Mouse (Mus musculus): ENCODE measurements around the gene Tsfm.

Gene Tsfm

DNA sequence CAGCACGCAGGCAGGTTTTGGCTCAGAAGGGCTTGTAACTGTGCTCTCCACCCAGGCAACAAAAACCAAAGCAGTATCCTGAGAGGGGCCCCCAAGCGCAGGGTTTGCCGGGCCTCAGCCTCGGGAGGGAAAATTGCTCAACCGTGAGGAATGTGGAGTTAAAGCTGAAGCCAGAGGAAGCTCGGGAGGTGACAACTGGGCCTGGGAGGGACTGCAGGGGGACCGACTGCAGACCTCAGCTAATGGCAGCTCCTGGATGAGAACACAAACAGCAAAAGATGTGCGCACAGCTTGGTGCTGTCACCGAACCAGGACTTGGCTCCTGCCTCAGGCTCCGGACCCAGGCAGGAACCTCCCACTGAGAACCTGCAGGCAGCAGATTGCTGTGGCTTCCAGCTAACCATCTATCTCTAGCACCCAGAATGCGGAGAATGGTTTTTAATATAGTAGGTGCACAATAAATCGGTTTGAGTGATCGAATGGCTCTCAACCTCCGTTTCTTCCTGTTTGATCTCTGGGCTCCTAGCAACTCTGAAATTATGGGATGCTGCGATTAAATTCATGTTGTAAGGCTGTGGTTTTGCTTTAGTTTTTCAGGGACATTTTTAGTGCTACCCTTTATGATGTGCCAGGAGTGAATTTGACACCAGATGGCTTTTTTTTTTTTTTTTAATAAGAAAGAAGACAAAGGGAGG lies 68.2 kb downstream of the Tsfm start:
- no peak for DNase-seq (ENCODE audit: low read depth)

DNA sequence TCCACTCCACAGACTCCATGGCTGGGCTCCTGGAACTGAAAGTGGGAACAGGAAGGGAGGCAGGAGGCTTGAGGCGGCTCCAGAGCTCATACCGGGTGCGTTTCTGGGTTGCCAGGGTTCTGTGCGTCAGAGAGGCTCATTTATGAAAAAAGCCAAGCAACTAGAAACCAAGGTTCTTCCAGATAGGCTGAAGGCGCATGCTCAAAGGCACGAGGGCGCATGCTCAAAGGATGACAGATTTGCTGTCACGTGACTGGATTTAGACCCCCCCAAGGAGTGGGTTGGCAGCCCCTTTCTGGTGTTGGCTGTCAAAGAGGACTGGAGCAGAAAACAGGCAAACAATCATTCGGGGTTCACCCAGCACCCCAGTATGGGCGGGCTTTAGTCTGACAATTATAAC lies 68.9 kb downstream of the Tsfm start:
- no peak for DNase-seq (ENCODE audit: low read depth)

Data from c-Kit-positive CD71-positive TER-119-negative erythroid progenitor cells, embryonic 14.5 days (primary cell).